Mouse (Mus musculus) MEL (cell line): Measurements from ENCODE around the gene Ppp1r12a.

Source experiments
- CHD2 ChIP-seq: IDR thresholded peaks from 2 replicates; pipeline ENCODE4 v1.6.1; 2011; ENCODE audit warnings: low read length, improper control_type of control experiment
- CTCF ChIP-seq, 3 experiments: IDR thresholded peaks in 2 of 3; conservative IDR thresholded peaks in 1 of 3; 2 replicates each; pipeline ENCODE4 v1.5.1; 2011 to 2012; ENCODE audit warnings: low read length in 3 of 3, low read depth in 2 of 3, mild to moderate bottlenecking in 2 of 3, improper control_type of control experiment in 1 of 3, inconsistent platforms in 1 of 3, mixed read lengths in 1 of 3, moderate library complexity in 1 of 3; ENCODE audit not compliant: control insufficient read depth in 1 of 3, insufficient read depth in 1 of 3, poor library complexity in 1 of 3, severe bottlenecking in 1 of 3
- POLR2A ChIP-seq, 2 experiments: IDR thresholded peaks; 2 replicates each; pipeline ENCODE4 v1.6.1; 2011 to 2012; ENCODE audit warnings: low read length in 2 of 2, mild to moderate bottlenecking in 2 of 2, control low read depth in 1 of 2, improper control_type of control experiment in 1 of 2, low read depth in 1 of 2, moderate library complexity in 1 of 2; ENCODE audit not compliant: control insufficient read depth in 1 of 2, insufficient read depth in 1 of 2, poor library complexity in 1 of 2

GRCm38 (mm10) chr10:108298261-108298660, 136.3 kb downstream of the Ppp1r12a start:
- TF ChIP-seq POLR2A (IDR thresholded peaks at IDR 0.05; ENCODE audit: control insufficient read depth in 1 of 2, insufficient read depth in 1 of 2, low read depth in 1 of 2, low read length in 2 of 2, poor library complexity in 1 of 2) (no peak), CTCF (IDR thresholded peaks at IDR 0.05 in 2 of 3, conservative IDR thresholded peaks at IDR 0.05 in 1 of 3; ENCODE audit: control insufficient read depth in 1 of 3, insufficient read depth in 1 of 3, low read depth in 2 of 3, low read length in 3 of 3, poor library complexity in 1 of 3, severe bottlenecking in 1 of 3) (no peak), CHD2 (no peak)
